Mouse (Mus musculus): Measurements from ENCODE around the gene Gm28891. TPM values are rescaled to one million over a fixed set of nuclear protein-coding genes. Genes with fewer than 3 reads are reported as not detected.
"Not testable (repeated sequence)": the region's sequence is repeated elsewhere in the genome, so short reads cannot be mapped to it uniquely, and the experiment has no call there.

The Gm28891 gene
- not detected in 2 replicates for polyA plus RNA-seq (2012; rRNA removed)

DNA sequence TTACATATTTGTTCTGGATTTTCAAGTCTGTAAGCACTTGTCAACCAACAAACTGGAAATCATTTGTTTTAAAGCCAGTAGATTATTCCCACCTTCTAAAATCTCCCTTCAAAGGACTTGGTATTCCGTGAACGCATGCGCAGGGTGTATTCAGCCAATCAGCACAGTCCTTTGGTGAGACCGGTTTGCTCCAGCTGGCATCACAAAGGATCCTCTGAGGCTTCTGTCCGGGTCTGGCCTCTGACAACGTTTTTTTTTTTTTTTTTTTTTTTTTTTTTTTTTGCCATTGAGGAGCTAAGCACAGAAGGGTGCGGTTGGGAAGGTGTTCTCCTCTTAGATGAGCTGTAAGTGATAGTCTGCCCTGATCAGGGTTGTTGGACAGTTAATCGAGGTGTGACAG, at the start of gene Gm28891:
Gm28891 (plus strand) TSS at position 301 of the 400 bp plus-strand sequence.
- not testable (repeated sequence) for H3K27me3 ChIP-seq (ENCODE audit: control insufficient read depth, insufficient read depth, low read length); H3K4me3 ChIP-seq (ENCODE audit: low read depth, low read length); H3K36me3 ChIP-seq (ENCODE audit: control insufficient read depth, insufficient read depth, low read length); H3K4me1 ChIP-seq (ENCODE audit: control insufficient read depth, insufficient read depth, insufficient read length, low read length); H3K27ac ChIP-seq (ENCODE audit: insufficient read depth, low read depth, low read length)
- whole genome bisulfite sequencing: 83% methylated on average over 3 of the region's 8 CpGs
